Mouse (Mus musculus) ovary, adult 18-20 months (tissue): Measurements from ENCODE around the gene Vmn1r80.
"Not testable (repeated sequence)": the region's sequence is repeated elsewhere in the genome, so short reads cannot be mapped to it uniquely, and the experiment has no call there.

Source experiments
- DNase-seq: peaks from one replicate; pipeline ENCODE4 v3.0.0; 2022; ENCODE audit warnings: low spot score, mixed read lengths

Vmn1r80 gene

DNA sequence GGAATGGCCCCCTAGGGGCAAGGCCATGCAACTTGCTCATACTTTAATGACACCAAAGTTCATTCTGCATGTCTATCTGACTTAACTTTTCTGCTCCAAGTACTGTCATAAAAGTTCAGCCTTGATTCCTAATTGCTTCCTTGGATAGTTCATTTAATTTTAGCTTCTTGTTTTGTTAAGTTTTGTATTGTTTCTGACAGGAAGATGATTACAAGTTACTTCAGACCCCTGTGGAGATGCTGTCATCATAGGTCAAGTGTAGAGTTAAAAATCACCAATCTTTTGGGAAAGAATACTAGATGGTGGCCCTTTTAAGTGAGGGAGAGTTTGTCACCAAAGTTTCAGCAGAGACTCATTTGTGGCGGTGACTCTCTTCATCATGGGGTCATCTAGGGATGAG lies at the start of gene Vmn1r80:
Gene Vmn1r80, plus strand, starts transcription at position 301 of the 400 bp plus-strand sequence.
- DNase-seq = no peak

DNA sequence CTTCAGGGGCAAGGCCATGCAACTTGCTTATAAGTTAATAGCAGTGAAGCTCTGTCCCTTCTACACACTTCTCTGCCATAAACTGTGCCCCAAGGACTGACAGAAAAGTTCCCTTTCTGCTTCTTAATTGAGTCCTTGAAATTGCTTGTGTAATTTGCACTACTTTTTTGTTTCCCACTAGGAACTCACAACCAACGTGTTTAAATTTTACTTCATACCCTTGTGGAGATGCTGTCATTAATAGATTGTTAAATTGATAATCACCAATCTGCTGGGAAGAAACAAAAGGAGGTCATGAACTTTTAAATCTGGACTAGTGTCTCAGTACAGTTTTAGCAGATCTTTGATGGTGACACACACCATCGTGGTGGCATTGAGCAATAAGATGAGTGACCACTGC lies 39.1 kb upstream of the Vmn1r80 start, which contains the start of gene Vmn1r78:
Gene Vmn1r78, plus strand, starts transcription at position 301 of the 400 bp plus-strand sequence.
- DNase-seq = no peak

DNA sequence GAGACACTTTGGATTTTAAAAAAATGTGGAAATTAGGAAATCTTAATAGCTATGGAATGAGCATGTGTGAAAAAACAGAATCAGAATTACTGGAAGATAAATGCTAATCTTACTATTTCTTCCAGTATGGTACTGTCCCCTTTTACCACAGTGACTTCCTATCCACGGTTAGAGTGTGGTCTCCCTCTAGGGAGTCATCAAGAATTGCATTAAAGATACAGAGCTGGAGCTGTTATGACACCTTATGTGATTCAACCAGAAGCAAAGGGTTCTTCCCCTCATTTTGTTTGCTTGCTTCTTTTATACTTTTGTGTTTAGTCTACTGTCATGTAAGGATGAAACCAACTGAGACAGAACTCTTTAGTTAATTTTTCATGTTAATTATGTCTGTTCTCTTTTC lies 32.6 kb upstream of the Vmn1r80 start:
- DNase-seq = not testable (repeated sequence)

DNA sequence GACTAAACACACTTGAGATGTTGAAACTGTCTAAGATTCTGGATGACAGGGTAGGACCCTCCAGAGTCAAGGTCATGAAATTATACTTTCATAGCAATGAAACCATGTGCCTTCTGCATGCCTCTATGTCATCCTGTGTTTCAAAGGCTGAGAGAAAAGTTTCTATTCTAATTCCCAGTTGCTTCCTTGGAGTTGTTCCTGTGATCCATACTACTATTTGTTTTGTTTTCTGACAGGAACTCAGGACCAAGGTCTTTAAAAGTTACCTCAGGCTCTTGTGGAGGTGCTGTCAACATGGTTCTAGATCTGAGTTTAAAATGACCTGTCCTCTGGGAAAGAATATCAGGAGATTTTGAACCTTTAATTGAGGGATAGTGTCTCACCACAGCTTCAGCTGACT lies 18.1 kb upstream of the Vmn1r80 start, which contains the start of gene Vmn1r79:
Gene Vmn1r79, plus strand, starts transcription at position 301 of the 400 bp plus-strand sequence.
- not testable (repeated sequence) for DNase-seq

DNA sequence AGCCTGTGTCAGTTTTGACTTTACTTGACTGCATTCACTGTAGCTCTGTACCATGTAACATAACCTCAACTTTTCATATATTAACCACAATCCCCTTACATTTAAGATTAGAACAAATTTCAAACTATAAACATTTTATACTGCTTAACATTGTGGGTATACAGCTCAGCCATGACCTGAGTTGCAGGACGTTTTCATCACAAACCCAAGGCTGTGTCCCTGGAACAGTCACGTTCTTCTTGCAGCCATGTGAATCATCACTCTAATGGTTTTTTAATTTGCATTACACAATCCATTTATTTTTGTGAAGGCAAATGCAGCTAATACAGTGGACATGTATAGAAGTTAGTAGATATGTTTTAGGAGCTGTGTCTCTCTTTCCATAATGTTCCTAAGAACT lies 16.2 kb upstream of the Vmn1r80 start:
- not testable (repeated sequence) for DNase-seq

DNA sequence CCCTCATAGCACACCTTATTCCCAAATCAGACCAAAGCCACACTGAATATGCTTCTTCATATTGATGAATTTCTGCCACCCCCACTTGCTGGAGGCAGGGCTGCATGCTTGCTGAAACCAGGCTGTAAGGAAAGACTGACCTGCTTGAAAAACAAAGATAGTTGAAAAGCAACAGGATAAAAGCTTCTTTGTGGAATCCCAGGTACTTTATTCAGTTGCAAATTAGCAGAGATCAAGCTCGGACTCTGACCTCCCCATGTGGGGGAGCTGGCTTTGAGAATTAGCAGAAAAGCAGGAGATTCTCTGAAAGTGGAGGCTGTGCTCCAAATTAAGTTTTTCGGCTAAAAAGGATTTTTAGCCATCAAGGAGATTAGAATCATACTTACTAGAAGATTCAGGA lies 15.1 kb downstream of the Vmn1r80 start:
- no peak for DNase-seq
